Mouse (Mus musculus) bone marrow macrophage, adult 2 months (primary cell): ENCODE measurements at regions not wholly inside any gene's neighbourhood (a gene's known extent, or its start where the extent isn't known, plus 50 kb on each side); places are given as distances from the start of the nearest gene placed in this dataset.

Source experiments
- CTCF ChIP-seq: IDR thresholded peaks from 2 replicates; pipeline ENCODE4 v1.5.1; 2012; ENCODE audit warnings: low read depth, mild to moderate bottlenecking, low read length, moderate library complexity
- POLR2A ChIP-seq: IDR thresholded peaks from 2 replicates; pipeline ENCODE4 v1.6.1; 2012; ENCODE audit warnings: mild to moderate bottlenecking, low read depth, low read length, borderline replicate concordance

DNA sequence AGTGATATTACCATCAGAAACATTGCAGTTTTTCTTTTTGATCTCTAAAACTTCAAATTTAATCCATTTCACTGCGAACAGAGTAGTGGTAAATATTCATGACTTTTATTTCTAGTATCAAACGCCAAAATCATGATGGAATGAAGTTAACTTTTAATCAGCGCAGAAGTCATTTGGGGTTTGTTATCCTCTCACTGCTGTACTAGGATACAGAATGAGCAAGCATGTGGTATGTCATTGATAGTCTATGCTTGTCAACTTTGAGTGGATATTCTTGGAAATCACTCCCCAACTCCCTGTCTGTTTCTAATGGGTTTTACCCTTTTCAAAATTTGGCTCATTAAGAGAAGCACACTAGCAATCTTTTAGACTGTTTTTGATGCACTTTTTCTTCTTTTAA is 464.9 kb downstream of the Bckdhb start:
- TF ChIP-seq CTCF (no peak), POLR2A (no peak)
